ENCODE assay signal across 26 mouse cellular contexts in the genomic region with DNA sequence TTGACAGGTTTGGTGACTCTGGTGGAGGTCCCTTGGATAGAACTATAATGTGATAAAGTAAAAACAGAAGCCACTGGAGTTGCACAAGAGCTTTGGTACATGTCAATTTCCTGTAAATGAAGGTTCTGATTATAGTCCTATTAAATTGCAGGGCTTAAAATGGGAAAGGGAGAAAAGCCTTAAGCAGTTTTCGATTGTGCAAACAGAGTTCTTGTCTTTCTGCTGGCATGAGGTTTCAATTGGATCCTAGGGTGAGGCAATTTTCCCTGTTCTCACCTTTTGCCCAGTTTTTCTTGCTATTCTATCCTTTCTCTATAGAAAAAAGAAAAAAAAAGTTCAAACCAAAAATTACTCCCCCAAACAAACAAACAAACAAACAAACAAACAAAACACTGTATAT. TPM values are rescaled to one million over a fixed set of nuclear protein-coding genes. Genes with fewer than 3 reads are reported as not detected.
"Had no signal": no experiment of that assay in that cellular context is flagged by ENCODE, and none has a peak within 500 bp of the region (broad histone marks: within the 10 kb centered on the region; RNA-seq: fewer than 3 reads in every experiment).

No protein-coding gene starts in this region.

- H3K4me2 ChIP-seq: neural tube, embryonic 12.5 days; neural tube, embryonic 13.5 days; neural tube, embryonic 15.5 days; stomach, embryonic 15.5 days had no signal

- H3K27me3 ChIP-seq: neural tube, embryonic 12.5 days; neural tube, embryonic 13.5 days; neural tube, embryonic 15.5 days; stomach, embryonic 15.5 days had no signal

- H3K36me3 ChIP-seq: neural tube, embryonic 12.5 days; neural tube, embryonic 13.5 days; neural tube, embryonic 15.5 days; stomach, embryonic 15.5 days had no signal

- DNase-seq: retina, postnatal 1 day; right cerebral cortex, adult 18-20 months; right cerebral cortex, postnatal 14 days; right cerebral cortex, postnatal 25 days; right cerebral cortex, postnatal 4 days; spleen, adult 18-20 months; thymus, adult 18-20 months; thymus, adult 2 months; thymus, postnatal 14 days; thymus, postnatal 25 days; thymus, postnatal 36 days; thymus, postnatal 4 days had no signal

- H3K27ac ChIP-seq: neural tube, embryonic 12.5 days; neural tube, embryonic 13.5 days; neural tube, embryonic 15.5 days; stomach, embryonic 15.5 days; stomach, postnatal 0 days had no signal

- H3K4me3 ChIP-seq: neural tube, embryonic 12.5 days; neural tube, embryonic 13.5 days; neural tube, embryonic 15.5 days; stomach, embryonic 15.5 days had no signal

- H3K9me3 ChIP-seq: neural tube, embryonic 12.5 days; neural tube, embryonic 13.5 days; neural tube, embryonic 15.5 days; stomach, embryonic 15.5 days had no signal

- H3K9ac ChIP-seq: neural tube, embryonic 12.5 days; neural tube, embryonic 13.5 days; neural tube, embryonic 15.5 days; stomach, embryonic 15.5 days had no signal

- H3K4me1 ChIP-seq: neural tube, embryonic 12.5 days; neural tube, embryonic 13.5 days; neural tube, embryonic 15.5 days; stomach, embryonic 15.5 days had no signal

RNA-seq across cellular contexts. Expression of gene Lelp1, which starts 34.3 kb away (rescaled TPM):
- total RNA-seq: neutrophil, adult 5-6 weeks had no signal
- polyA plus RNA-seq: neural tube, embryonic 12.5 days; neural tube, embryonic 13.5 days; neural tube, embryonic 14.5 days; neural tube, embryonic 15.5 days; small intestine, adult 2 months; spleen, adult 2 months; stomach, embryonic 14.5 days; stomach, embryonic 15.5 days; stomach, embryonic 16.5 days; stomach, postnatal 0 days; thymus, adult 2 months; thymus, postnatal 0 days; urinary bladder, adult 2 months had no signal

RNA-seq across cellular contexts. Expression of gene Sprr2a1, which starts 38.7 kb away (rescaled TPM):
- total RNA-seq: neutrophil, adult 5-6 weeks had no signal
- polyA plus RNA-seq: neural tube, embryonic 12.5 days; neural tube, embryonic 13.5 days; neural tube, embryonic 14.5 days; neural tube, embryonic 15.5 days; spleen, adult 2 months; testis, adult 2 months had no signal

RNA-seq across cellular contexts. Expression of gene Sprr2a2, which starts 38.8 kb away (rescaled TPM):
- total RNA-seq: neutrophil, adult 5-6 weeks had no signal
- polyA plus RNA-seq: neural tube, embryonic 12.5 days; neural tube, embryonic 13.5 days; neural tube, embryonic 14.5 days; neural tube, embryonic 15.5 days had no signal

RNA-seq across cellular contexts. Expression of gene Prr9, which starts 53.1 kb away (rescaled TPM):
- total RNA-seq: neutrophil, adult 5-6 weeks had no signal
- polyA plus RNA-seq: neural tube, embryonic 12.5 days; neural tube, embryonic 13.5 days; neural tube, embryonic 14.5 days; neural tube, embryonic 15.5 days; spleen, adult 2 months; stomach, embryonic 14.5 days; stomach, embryonic 15.5 days; stomach, embryonic 16.5 days; thymus, adult 2 months; urinary bladder, adult 2 months had no signal
